Mouse (Mus musculus) common myeloid progenitor, adult 5-6 weeks (primary cell): ENCODE results near the gene Exoc7. TPM values are rescaled to one million over a fixed set of nuclear protein-coding genes. Genes with fewer than 3 reads are reported as not detected.
"Not testable (repeated sequence)": the region's sequence is repeated elsewhere in the genome, so short reads cannot be mapped to it uniquely, and the experiment has no call there.

Experiments
- ATAC-seq: replicated peaks from 2 replicates; pipeline ENCODE4 v1.8.0; 2016; ENCODE audit warnings: low read depth, mild to moderate bottlenecking, moderate TSS enrichment, inconsistent platforms; ENCODE audit not compliant: poor library complexity, severe bottlenecking
- total RNA-seq: library from RNA; stranded (forward); fragments of 200-1000, 187-1606 nt; gene quantifications from 2 replicates; pipeline ENCODE4 v1.2.3, GENCODE M21; 2017

The Exoc7 gene
- total RNA-seq, 1 experiment from 2014 or later: 34.3 TPM

GRCm38 (mm10) chr11:116282089-116282488 lies 24.9 kb downstream of the Exoc7 start:
- peak; percentile 17; the same call in 1 of the 2 replicates for ATAC-seq

GRCm38 (mm10) chr11:116281671-116282070 lies 25.4 kb downstream of the Exoc7 start:
- no peak for ATAC-seq

- peak; percentile 50 for ATAC-seq
These were observed 26.0 kb downstream of the Exoc7 start, which contains the start of gene Galr2 for GRCm38 (mm10) chr11:116280751-116281663. TSS of gene Galr2 (plus strand) at chr11:116280939.

DNA sequence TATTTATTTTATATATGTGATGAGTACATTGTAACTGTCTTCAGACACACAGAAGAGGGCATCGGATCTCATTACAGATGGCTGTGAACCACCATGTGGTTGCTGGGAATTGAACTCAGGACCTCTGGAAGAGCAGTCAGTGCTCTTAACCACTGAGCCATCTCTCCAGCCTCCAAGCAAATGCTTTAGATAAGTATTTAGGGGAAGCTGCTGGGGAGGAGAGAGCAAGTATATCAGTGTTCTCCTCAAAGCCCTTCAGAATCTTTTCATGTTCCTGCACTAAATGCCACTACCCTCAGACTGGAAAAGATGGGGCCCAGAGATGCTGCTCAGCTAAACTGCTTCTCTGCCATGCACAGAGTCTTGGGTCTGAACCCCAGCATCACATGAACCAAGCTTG lies 29.8 kb downstream of the Exoc7 start:
- ATAC-seq: not testable (repeated sequence)

GRCm38 (mm10) chr11:116274045-116274666 lies 32.9 kb downstream of the Exoc7 start, which contains the start of gene Srp68:
TSS of gene Srp68 (minus strand) at chr11:116274217.
- peak; percentile 99 for ATAC-seq

- peak; percentile 20 for ATAC-seq
These were observed 33.5 kb downstream of the Exoc7 start for GRCm38 (mm10) chr11:116273469-116274044.

- ATAC-seq: no peak
These were observed 34.2 kb downstream of the Exoc7 start for GRCm38 (mm10) chr11:116272589-116273468.

DNA sequence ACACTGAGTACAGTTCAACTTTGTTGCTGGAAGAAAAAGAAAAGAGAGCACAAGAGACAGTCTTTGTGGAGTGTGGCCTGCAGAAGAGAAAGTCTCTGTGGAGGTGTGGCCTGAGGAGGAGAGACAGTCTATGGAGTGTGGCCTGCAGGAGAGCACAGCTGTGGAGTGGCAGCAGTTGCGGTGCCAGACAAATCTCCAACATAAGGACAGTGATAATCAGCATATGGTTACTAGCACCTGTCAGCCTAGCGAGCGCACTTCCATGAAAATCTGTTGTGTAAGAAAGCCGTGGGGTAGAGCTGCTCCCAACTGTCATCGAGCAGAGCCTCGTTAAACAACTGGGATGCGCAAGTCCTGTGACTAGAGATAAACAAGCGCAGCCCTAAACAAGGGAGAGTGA lies 37.5 kb downstream of the Exoc7 start:
- no peak for ATAC-seq

- no peak for ATAC-seq
These were observed 38.7 kb downstream of the Exoc7 start for GRCm38 (mm10) chr11:116268313-116268712.

GRCm38 (mm10) chr11:116267637-116268036 lies 39.4 kb downstream of the Exoc7 start:
- no peak; the same call in 1 of the 2 replicates for ATAC-seq

- peak; percentile 57; the same call in 1 of the 2 replicates for ATAC-seq
These were observed 41.2 kb downstream of the Exoc7 start for GRCm38 (mm10) chr11:116265850-116266249.

GRCm38 (mm10) chr11:116265352-116265751 lies 41.7 kb downstream of the Exoc7 start:
- peak; percentile 82 for ATAC-seq

GRCm38 (mm10) chr11:116260259-116260658 lies 46.8 kb downstream of the Exoc7 start:
- no peak for ATAC-seq

DNA sequence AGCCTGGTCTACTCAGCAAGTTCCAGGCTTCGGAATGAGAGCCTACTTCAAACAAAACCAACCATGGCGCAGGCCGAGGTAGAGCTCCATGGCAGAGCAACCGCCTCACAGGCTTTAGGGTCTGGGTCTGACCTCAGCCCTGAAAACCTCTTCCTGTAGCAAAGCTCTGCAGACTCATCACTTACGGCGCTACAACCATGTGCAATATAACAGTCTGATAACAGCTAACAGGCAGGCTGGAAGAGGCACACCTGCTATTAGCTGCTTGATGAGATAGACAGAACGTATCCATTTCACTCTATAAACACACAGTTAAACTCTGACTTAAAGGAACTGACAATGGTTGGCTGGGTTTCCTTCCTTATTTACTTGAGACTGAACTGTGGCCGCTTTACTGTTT lies 47.6 kb downstream of the Exoc7 start:
- peak; percentile 66 for ATAC-seq

GRCm38 (mm10) chr11:116255982-116256675 lies 50.9 kb downstream of the Exoc7 start:
- ATAC-seq: no peak

DNA sequence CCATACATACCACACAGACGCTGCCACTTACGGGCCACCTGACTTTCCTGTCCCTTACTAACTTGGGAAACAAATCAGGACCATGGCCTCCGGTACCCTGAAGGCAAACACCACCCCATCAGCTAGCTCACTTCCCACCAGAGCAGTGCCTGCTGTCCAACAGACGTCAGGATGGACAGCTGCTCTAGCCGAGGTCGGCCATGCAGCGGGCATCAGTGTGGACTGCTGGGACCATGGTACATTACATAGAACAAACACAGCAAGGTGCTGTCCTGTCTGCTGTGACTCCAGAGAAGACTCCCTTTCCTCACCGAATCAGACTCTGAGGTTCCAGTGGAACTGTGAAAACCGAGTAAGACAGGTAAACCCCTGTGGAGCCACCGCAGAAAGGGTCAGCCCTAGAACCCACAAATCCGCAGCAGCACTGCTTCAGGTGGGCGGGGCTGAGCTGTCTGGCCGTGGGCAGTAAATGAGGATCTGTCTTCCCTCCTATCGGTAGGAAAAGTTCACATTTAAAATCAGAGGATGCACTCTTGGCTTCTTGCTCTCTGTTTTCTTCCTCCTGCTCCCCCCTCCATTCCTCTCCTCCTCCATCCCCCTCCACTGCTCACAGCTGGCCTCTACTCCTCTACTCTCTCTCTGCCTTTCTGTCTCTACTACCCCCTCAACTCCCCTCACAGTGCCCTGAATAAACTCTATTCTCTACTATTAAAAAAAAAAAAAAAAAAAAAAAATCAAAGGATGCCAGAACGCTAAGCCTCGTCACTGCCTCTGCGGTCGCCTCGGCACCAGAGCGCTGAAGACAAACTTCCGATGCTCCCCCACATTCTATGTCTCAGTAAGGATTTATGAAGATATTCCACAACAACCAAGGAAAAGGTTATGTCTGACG lies 51.7 kb downstream of the Exoc7 start:
- no peak for ATAC-seq

DNA sequence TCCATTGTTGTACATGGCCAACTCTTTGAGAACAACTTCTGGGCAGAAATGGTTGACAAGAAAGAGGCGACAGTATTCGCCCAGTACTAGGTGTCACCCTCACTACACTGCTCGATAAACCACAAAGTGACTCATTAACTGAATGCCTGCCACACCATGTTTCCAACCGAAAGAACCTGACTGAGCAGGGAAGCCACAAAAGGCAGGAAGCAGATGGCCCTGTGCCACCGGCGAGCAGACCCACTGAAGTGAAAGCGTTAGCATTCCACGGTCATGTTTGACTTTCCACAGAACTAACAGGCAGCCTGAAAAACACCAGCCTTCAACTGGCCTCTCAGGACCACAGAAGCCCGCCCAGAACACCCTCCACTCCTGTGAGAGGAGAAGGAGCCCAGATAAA lies 52.4 kb downstream of the Exoc7 start:
- ATAC-seq: peak; percentile 76

DNA sequence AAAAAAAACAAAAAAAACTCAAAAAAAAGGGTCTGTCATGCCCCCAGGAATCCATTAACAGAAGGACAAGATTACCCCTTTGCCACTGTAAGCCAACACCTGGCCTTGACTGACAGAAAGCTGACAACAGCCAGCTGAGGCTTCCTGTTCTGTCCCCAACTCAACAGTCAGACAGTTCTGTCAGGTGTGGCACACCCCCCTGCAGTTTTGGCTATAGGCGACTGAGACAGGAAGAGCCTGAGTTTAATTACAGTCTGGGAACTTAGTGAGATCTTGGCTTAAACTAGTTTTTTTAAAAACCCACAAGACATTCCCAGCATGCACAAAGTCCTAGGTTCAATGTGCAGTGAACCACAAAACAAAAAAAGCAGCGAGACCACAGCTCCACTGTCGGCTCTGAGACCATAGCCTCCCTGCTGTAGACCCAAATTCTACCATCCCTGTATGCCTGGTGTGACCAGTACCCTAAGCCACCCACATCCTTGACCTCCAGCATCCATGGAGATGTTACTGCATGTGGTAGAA lies 53.9 kb downstream of the Exoc7 start:
- peak; percentile 7; the same call in 1 of the 2 replicates for ATAC-seq
